Mouse (Mus musculus) heart, postnatal 14 days (tissue): Measurements from ENCODE around the gene Armc8. TPM values are rescaled to one million over a fixed set of nuclear protein-coding genes. Genes with fewer than 3 reads are reported as not detected.

Experiments used
- DNase-seq, 2 experiments: peaks; one replicate each; pipeline ENCODE4 v3.0.0; 2021 to 2022
- intact Hi-C: fragments of 180-260 bp; cut with DNase I; formaldehyde crosslinking; loops from one replicate; pipeline ENCODE4 v1.15.1; 2025
- total RNA-seq, 2 experiments: library from RNA; stranded (reverse); gene quantifications; 2 replicates each; pipeline ENCODE4 v1.2.3; 2021

Gene Armc8
- total RNA-seq, 2 experiments from 2014 or later = 22.7 to 23.0 TPM

- intact Hi-C loops = no loop called here
- no peak for DNase-seq
Observed at GRCm38 (mm10) chr9:99429845-99430244, 138.9 kb downstream of the Armc8 start.

- no peak for DNase-seq
- intact Hi-C loops = no loop called here
Observed at GRCm38 (mm10) chr9:99428601-99429331, 139.9 kb downstream of the Armc8 start.

Other genes starting within 250 kb of the Armc8 start
- gene Esyt3, start 210.3 kb downstream of the Armc8 start, total RNA-seq = 1 to 10 TPM in 1 of 2 experiments, under 1 TPM in 1; 0.44 to 2.0 TPM
- gene Mras, start 131.5 kb downstream of the Armc8 start, total RNA-seq = 1 to 10 TPM; 6.8 to 7.5 TPM
- under 1 TPM in 1 of 2 experiments, not detected in 1; 0.50 TPM for gene Nme9, start 117.4 kb downstream of the Armc8 start, total RNA-seq
- 1 to 10 TPM; 6.6 to 6.7 TPM for gene Dbr1, start 6.9 kb upstream of the Armc8 start, total RNA-seq
- gene A4gnt, start 43.6 kb upstream of the Armc8 start, total RNA-seq = not detected
- gene Dzip1l, start 60.6 kb upstream of the Armc8 start, total RNA-seq = 1 to 10 TPM; 5.0 to 7.0 TPM
- not detected for gene Cldn18, start 148.4 kb upstream of the Armc8 start, total RNA-seq